Mouse (Mus musculus): Measurements from ENCODE around the gene Slc9a1. TPM values are rescaled to one million over a fixed set of nuclear protein-coding genes. Genes with fewer than 3 reads are reported as not detected.

The Slc9a1 gene
- polyA plus RNA-seq, 1 experiment from 2014 or later: 9.1 TPM

DNA sequence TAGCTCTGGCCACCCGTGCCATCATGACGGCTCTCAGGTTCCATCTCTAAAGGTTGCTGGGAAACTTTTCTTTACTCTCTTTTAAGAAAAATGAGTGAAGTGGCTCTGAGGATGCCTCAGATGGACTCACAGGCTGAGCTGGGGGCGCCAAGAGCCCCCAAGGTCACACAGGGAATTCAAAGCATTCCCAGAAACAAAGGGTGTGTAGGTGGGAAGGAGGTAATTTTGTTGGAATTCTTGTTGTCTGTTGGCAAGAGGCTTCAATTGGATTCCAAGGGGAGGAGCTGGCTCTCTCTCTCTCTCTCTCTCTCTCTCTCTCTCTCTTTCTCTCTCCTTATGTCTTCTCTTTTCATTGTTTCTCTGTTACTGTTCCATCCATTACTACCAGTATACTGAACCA, 72.7 kb downstream of the Slc9a1 start:
- Histone ChIP-seq H3K4me3 (ENCODE audit: low read length) (no peak overlapping the region), H3K27me3 (replicated peaks; ENCODE audit: control insufficient read depth, insufficient read depth, low read length) (no peaks in the 10 kb centered on the region), H3K4me2 (ENCODE audit: low read depth, low read length) (no peak overlapping the region), H3K9me3 (ENCODE audit: control insufficient read depth, low read length) (no peaks in the 10 kb centered on the region), H3K27ac (ENCODE audit: low read length) (0 out of 2 replicates have a peak overlapping the region, but pooled peaks have one; percentile 15), H3K9ac (ENCODE audit: low read depth, low read length) (no peak overlapping the region), H3K36me3 (ENCODE audit: control insufficient read depth, insufficient read depth, low read length) (no peaks in the 10 kb centered on the region), H3K4me1 (ENCODE audit: control insufficient read depth, insufficient read depth, low read length) (peaks cover 34% of the 10 kb centered on the region)
- 70% methylated on average over 3 of the region's 3 CpGs for WGBS
- no peak for ATAC-seq

DNA sequence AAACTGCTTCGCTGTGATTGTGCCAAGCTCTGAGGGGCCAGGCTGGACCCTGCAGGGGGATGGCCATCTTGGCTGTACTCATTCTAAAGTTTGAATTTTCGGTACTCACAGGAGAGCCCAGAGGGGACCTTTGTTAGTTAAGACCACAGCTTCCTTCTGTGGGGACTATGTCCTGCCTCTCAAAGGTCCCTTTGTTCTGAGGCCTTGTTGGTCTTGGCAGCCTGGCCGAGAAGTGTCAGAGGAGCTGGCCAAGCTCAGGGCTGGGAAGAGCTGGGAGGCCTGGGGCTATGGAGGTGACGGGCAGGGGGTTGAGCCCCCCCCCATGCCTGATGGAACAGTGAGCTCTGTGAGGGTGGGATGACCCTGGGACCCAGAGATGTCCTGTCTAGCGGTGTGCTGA, 73.6 kb downstream of the Slc9a1 start:
- H3K27ac ChIP-seq (ENCODE audit: low read length): no peak overlapping the region; the same call in 1 of the 2 replicates
- no peak overlapping the region for H3K9ac ChIP-seq (ENCODE audit: low read depth, low read length)
- 72% methylated on average over 5 of the region's 5 CpGs for WGBS
- H3K4me2 ChIP-seq (ENCODE audit: low read depth, low read length): no peak overlapping the region
- H3K27me3 ChIP-seq (replicated peaks; ENCODE audit: control insufficient read depth, insufficient read depth, low read length): no peaks in the 10 kb centered on the region
- no peaks in the 10 kb centered on the region for H3K36me3 ChIP-seq (ENCODE audit: control insufficient read depth, insufficient read depth, low read length)
- H3K4me1 ChIP-seq (ENCODE audit: control insufficient read depth, insufficient read depth, low read length): peaks cover 34% of the 10 kb centered on the region
- H3K9me3 ChIP-seq (ENCODE audit: control insufficient read depth, low read length): no peaks in the 10 kb centered on the region
- H3K4me3 ChIP-seq (ENCODE audit: low read length): no peak overlapping the region
- ATAC-seq: no peak

DNA sequence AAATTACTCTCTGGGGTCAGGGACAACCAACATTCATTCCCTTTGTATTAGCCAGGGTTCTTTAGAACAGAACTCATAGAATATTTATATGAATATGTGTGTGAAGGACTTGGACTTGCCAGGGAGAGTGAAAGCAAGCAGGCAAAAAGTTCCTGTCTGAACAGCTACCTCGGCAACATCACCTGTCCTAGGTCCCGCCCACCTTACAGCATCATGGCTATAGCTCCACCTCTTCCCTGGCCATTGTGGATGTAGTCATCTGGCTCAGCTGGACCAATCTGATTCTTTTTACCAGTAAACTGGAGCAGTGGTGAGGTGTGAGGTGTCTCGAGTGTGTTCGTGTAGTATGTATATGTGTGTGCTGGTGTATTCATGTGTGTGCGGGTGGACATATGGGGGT, 76.2 kb downstream of the Slc9a1 start:
- no peak overlapping the region for H3K27ac ChIP-seq (ENCODE audit: low read length)
- H3K36me3 ChIP-seq (ENCODE audit: control insufficient read depth, insufficient read depth, low read length): no peaks in the 10 kb centered on the region
- H3K4me1 ChIP-seq (ENCODE audit: control insufficient read depth, insufficient read depth, low read length): peaks cover 21% of the 10 kb centered on the region
- no peaks in the 10 kb centered on the region for H3K27me3 ChIP-seq (replicated peaks; ENCODE audit: control insufficient read depth, insufficient read depth, low read length)
- no peak overlapping the region for H3K4me3 ChIP-seq (ENCODE audit: low read length)
- ATAC-seq: no peak
- H3K4me2 ChIP-seq (ENCODE audit: low read depth, low read length): no peak overlapping the region
- H3K9me3 ChIP-seq (ENCODE audit: control insufficient read depth, low read length): no peaks in the 10 kb centered on the region
- 84% methylated on average over 5 of the region's 5 CpGs for WGBS
- no peak overlapping the region for H3K9ac ChIP-seq (ENCODE audit: low read depth, low read length)

DNA sequence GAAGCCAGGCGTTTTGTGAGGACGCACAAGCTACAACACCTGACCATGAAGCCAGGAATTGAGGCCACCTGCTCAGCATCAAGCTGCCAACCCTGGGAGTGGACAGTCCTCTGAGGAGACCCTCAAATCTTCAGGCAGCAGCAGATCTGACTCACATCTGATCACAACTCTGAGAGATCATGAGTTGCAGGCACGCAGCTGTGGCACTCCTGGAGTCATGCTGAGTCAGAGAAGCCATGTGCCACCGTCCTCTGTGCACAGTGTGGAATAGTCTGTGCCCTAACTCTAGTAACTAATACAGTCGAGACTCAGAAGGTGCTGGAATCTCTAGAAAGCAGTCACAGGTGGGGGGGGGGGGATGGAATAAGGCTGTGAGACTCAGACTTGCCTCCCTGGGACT, 77.9 kb downstream of the Slc9a1 start:
- no peaks in the 10 kb centered on the region for H3K27me3 ChIP-seq (replicated peaks; ENCODE audit: control insufficient read depth, insufficient read depth, low read length)
- no peaks in the 10 kb centered on the region for H3K9me3 ChIP-seq (ENCODE audit: control insufficient read depth, low read length)
- no peak overlapping the region for H3K4me2 ChIP-seq (ENCODE audit: low read depth, low read length)
- WGBS: 56% methylated on average over 5 of the region's 5 CpGs
- H3K4me1 ChIP-seq (ENCODE audit: control insufficient read depth, insufficient read depth, low read length): peaks cover 12% of the 10 kb centered on the region
- H3K36me3 ChIP-seq (ENCODE audit: control insufficient read depth, insufficient read depth, low read length): no peaks in the 10 kb centered on the region
- H3K27ac ChIP-seq (ENCODE audit: low read length): no peak overlapping the region
- H3K9ac ChIP-seq (ENCODE audit: low read depth, low read length): no peak overlapping the region
- no peak for ATAC-seq
- H3K4me3 ChIP-seq (ENCODE audit: low read length): no peak overlapping the region

DNA sequence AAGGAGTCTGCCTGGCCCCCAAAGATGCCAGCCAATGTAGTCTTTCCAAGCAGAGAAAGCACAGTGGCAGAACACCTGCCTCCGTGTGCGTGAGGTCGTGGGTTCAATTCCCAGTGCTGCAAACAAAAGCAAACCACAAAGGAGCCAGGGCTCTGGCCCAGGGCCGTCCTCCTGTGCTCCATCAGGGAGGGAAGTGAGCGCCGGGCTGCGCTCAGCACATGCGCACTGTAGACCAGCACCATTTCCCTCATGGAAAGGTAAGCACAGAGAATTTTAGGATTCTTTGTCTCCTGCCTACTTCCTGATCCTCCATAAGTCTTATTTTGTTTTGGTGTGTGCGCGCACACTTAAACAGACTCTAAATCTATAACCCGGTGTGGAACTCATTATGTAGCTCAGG, 78.5 kb downstream of the Slc9a1 start:
- H3K9me3 ChIP-seq (ENCODE audit: control insufficient read depth, low read length): no peaks in the 10 kb centered on the region
- peak overlapping the region; percentile 19 for H3K27ac ChIP-seq (ENCODE audit: low read length)
- no peak for ATAC-seq
- no peak overlapping the region for H3K9ac ChIP-seq (ENCODE audit: low read depth, low read length)
- H3K4me1 ChIP-seq (ENCODE audit: control insufficient read depth, insufficient read depth, low read length): peaks cover 12% of the 10 kb centered on the region
- no peaks in the 10 kb centered on the region for H3K27me3 ChIP-seq (replicated peaks; ENCODE audit: control insufficient read depth, insufficient read depth, low read length)
- no peak overlapping the region for H3K4me3 ChIP-seq (ENCODE audit: low read length)
- 81% methylated on average over 11 of the region's 11 CpGs for WGBS
- H3K4me2 ChIP-seq (ENCODE audit: low read depth, low read length): no peak overlapping the region
- no peaks in the 10 kb centered on the region for H3K36me3 ChIP-seq (ENCODE audit: control insufficient read depth, insufficient read depth, low read length)

DNA sequence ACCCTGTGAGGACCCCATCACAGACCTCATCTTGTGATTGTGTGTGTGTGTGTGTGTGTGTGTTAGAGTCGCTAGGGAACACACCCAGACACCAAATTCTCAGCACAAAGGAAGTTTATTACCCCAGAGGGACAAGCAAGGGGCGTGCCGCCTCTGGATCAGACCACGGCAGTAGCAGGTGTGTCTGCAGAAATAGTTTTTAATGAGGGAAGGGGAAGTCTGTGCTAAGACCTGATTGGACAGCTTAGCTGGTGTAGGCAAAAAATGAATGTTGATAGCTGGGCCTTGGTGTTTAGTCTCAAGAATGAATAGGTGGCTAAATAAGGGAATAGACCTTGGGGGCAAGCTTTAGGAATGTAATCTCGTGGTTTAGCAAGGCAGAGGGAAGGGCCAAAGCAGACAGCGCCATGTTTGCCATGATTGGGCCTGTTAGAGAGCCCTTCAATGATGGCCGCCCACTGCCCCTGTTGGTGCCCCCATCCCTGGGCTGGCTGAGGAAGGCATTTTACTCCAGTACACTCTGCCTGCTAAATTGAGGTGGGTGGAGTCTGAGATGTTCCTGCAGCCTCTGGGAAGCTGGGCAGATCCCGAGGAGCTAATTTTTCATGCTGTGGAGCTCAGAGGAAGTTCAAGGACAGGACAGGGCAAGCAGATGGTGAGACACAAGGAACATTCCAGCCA, 79.3 kb downstream of the Slc9a1 start:
- no peak overlapping the region for H3K9ac ChIP-seq (ENCODE audit: low read depth, low read length)
- no peak overlapping the region for H3K4me2 ChIP-seq (ENCODE audit: low read depth, low read length)
- H3K27ac ChIP-seq (ENCODE audit: low read length): peak overlapping the region; percentile 50
- H3K9me3 ChIP-seq (ENCODE audit: control insufficient read depth, low read length): no peaks in the 10 kb centered on the region
- ATAC-seq: peak; percentile 54
- no peaks in the 10 kb centered on the region for H3K27me3 ChIP-seq (replicated peaks; ENCODE audit: control insufficient read depth, insufficient read depth, low read length)
- no peak overlapping the region for H3K4me3 ChIP-seq (ENCODE audit: low read length)
- peaks cover 12% of the 10 kb centered on the region for H3K4me1 ChIP-seq (ENCODE audit: control insufficient read depth, insufficient read depth, low read length)
- H3K36me3 ChIP-seq (ENCODE audit: control insufficient read depth, insufficient read depth, low read length): no peaks in the 10 kb centered on the region
- 49% methylated on average over 8 of the region's 8 CpGs for WGBS

DNA sequence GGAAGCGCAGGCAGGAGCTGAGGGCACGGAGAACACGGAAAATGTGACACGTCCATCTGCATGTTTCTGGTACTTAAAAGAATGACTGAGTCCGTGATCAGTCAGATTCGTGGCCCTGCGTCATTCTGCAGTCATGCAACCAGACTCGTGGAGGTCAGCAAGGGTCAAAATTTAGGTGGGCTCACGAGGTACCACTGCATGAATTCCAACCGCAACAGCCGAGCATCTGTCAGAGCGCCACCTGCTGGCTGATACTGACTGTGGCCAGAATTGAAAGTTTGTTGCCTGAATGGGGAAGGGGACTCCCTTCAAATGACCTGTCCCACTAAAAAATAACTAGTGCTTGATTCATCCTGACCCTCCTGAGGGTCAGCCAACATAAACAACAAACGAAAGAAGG, 80.2 kb downstream of the Slc9a1 start:
- no peaks in the 10 kb centered on the region for H3K36me3 ChIP-seq (ENCODE audit: control insufficient read depth, insufficient read depth, low read length)
- H3K9me3 ChIP-seq (ENCODE audit: control insufficient read depth, low read length): no peaks in the 10 kb centered on the region
- H3K4me2 ChIP-seq (ENCODE audit: low read depth, low read length): 0 out of 2 replicates have a peak overlapping the region, but pooled peaks have one; percentile 4
- H3K4me1 ChIP-seq (ENCODE audit: control insufficient read depth, insufficient read depth, low read length): peaks cover 12% of the 10 kb centered on the region
- no peak overlapping the region for H3K4me3 ChIP-seq (ENCODE audit: low read length)
- H3K9ac ChIP-seq (ENCODE audit: low read depth, low read length): no peak overlapping the region
- H3K27me3 ChIP-seq (replicated peaks; ENCODE audit: control insufficient read depth, insufficient read depth, low read length): no peaks in the 10 kb centered on the region
- 16% methylated on average over 13 of the region's 13 CpGs for WGBS
- no peak for ATAC-seq
- H3K27ac ChIP-seq (ENCODE audit: low read length): no peak overlapping the region

DNA sequence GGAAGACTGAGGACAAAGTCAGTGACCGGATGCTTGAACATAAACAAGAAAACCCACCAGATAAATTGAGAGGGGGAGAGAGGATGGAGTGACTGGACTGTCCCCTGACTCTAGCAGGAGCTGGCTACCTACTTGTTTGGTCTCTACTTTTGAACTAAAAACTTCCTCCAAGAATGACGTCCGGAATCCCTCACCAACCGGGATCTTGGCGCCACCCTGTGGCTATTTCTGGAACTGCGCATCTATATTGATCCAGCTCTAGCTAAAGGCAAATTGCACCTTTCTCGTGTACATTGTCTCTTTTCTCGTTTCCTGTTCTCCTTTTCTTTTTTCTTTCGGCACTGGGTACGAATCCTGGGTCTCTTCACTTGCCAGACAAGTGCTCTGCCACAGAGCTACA, 82.0 kb downstream of the Slc9a1 start:
- Histone ChIP-seq H3K9me3 (ENCODE audit: control insufficient read depth, low read length) (no peaks in the 10 kb centered on the region), H3K9ac (ENCODE audit: low read depth, low read length) (no peak overlapping the region), H3K36me3 (ENCODE audit: control insufficient read depth, insufficient read depth, low read length) (no peaks in the 10 kb centered on the region), H3K4me3 (ENCODE audit: low read length) (no peak overlapping the region), H3K27me3 (replicated peaks; ENCODE audit: control insufficient read depth, insufficient read depth, low read length) (no peaks in the 10 kb centered on the region), H3K27ac (ENCODE audit: low read length) (no peak overlapping the region), H3K4me1 (ENCODE audit: control insufficient read depth, insufficient read depth, low read length) (peaks cover 12% of the 10 kb centered on the region), H3K4me2 (ENCODE audit: low read depth, low read length) (no peak overlapping the region)
- ATAC-seq: no peak
- 7% methylated on average over 10 of the region's 10 CpGs for WGBS

DNA sequence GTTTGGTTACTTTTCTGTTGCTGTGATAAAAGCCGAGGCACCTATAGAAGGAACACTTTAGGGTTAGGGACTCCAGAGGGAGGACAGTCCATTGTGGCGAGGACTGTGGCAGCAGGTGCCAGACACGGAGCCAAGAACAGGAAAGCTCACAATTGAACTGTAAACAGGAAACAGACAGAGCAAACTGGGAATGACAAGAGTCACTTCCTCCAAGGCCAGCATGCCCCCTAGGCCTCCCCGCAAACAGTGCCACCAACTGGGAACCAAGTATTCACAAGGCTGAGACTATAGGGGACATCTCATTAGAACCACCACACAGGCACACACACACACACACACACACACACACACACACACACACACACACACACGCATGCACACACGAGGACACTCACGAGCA, 82.9 kb downstream of the Slc9a1 start:
- no peaks in the 10 kb centered on the region for H3K27me3 ChIP-seq (replicated peaks; ENCODE audit: control insufficient read depth, insufficient read depth, low read length)
- no peaks in the 10 kb centered on the region for H3K36me3 ChIP-seq (ENCODE audit: control insufficient read depth, insufficient read depth, low read length)
- no peaks in the 10 kb centered on the region for H3K9me3 ChIP-seq (ENCODE audit: control insufficient read depth, low read length)
- H3K4me1 ChIP-seq (ENCODE audit: control insufficient read depth, insufficient read depth, low read length): peaks cover 12% of the 10 kb centered on the region
- H3K9ac ChIP-seq (ENCODE audit: low read depth, low read length): no peak overlapping the region
- no peak for ATAC-seq
- no peak overlapping the region for H3K4me2 ChIP-seq (ENCODE audit: low read depth, low read length)
- no peak overlapping the region for H3K4me3 ChIP-seq (ENCODE audit: low read length)
- H3K27ac ChIP-seq (ENCODE audit: low read length): no peak overlapping the region
- WGBS: 75% methylated on average over 7 of the region's 7 CpGs

DNA sequence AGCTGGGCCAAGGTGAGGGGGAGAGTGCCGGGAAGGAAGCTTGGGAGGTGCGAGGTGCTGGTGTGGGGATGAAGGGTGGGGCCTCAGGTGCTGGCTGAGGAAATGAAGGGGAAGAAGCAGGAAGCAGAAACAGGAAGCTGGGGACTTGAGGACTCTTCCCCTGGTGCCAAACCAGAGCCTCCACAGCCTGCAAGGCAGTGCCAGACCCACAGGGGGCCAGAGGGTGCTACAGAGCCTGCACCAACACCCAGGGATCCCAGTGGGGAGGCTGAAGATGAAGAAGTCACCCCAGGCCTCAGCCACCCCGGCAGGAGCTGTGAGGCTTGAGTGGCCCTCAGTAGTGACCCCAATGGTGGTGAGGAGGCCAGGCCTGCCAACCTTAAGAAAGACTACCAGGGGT, 88.5 kb downstream of the Slc9a1 start:
- no peak for ATAC-seq
- H3K4me3 ChIP-seq (ENCODE audit: low read length): no peak overlapping the region
- H3K36me3 ChIP-seq (ENCODE audit: control insufficient read depth, insufficient read depth, low read length): no peaks in the 10 kb centered on the region
- no peaks in the 10 kb centered on the region for H3K9me3 ChIP-seq (ENCODE audit: control insufficient read depth, low read length)
- 0 out of 2 replicates have a peak overlapping the region, but pooled peaks have one; percentile 14 for H3K9ac ChIP-seq (ENCODE audit: low read depth, low read length)
- H3K27ac ChIP-seq (ENCODE audit: low read length): no peak overlapping the region
- no peaks in the 10 kb centered on the region for H3K27me3 ChIP-seq (replicated peaks; ENCODE audit: control insufficient read depth, insufficient read depth, low read length)
- WGBS: 70% methylated on average over 3 of the region's 3 CpGs
- no peak overlapping the region for H3K4me2 ChIP-seq (ENCODE audit: low read depth, low read length)
- peaks cover 2% of the 10 kb centered on the region for H3K4me1 ChIP-seq (ENCODE audit: control insufficient read depth, insufficient read depth, low read length)
